Mouse (Mus musculus): Measurements from ENCODE around the gene Alkbh6.

- peak; percentile 40 for TF ChIP-seq POLR2A (IDR thresholded peaks at IDR 0.05; ENCODE audit: low read depth, low read length)
- TF ChIP-seq CTCF (conservative IDR thresholded peaks at IDR 0.05; ENCODE audit: insufficient read depth, insufficient read length, low read depth, low read length), result no peak
Measured at GRCm38 (mm10) chr7:30321539-30322284, 13.2 kb downstream of the Alkbh6 start, which contains the start of gene E130208F15Rik.

Measured in kidney, adult 2 months (tissue).